Mouse (Mus musculus) lung, adult 2 months (tissue): ENCODE results near the gene Spock2. TPM values are rescaled to one million over a fixed set of nuclear protein-coding genes. Genes with fewer than 3 reads are reported as not detected.

Experiments used
- DNase-seq: peaks from one replicate; pipeline ENCODE4 v3.0.0; 2022
- H3K4me1 ChIP-seq: fragments of 200-500 bp; 2 replicates; pipeline ENCODE4 v1.6.1; 2011; ENCODE audit warnings: low read length; ENCODE audit not compliant: control insufficient read depth, insufficient read depth
- H3K4me3 ChIP-seq: fragments of 200-500 bp; replicated peaks from 2 replicates; pipeline ENCODE3; 2011; ENCODE audit warnings: low read depth, mild to moderate bottlenecking, control low read depth, low read length; ENCODE audit errors: extremely low read depth
- CTCF ChIP-seq: fragments of 200-500 bp; IDR thresholded peaks from 2 replicates; pipeline ENCODE4 v1.5.1; 2011; ENCODE audit warnings: mild to moderate bottlenecking, low read length, control low read depth; ENCODE audit not compliant: insufficient read depth
- POLR2A ChIP-seq: fragments of 200-500 bp; IDR thresholded peaks from 2 replicates; pipeline ENCODE4 v1.6.1; 2011; ENCODE audit warnings: low read depth, mild to moderate bottlenecking, control low read depth, low read length, borderline replicate concordance; ENCODE audit errors: extremely low read depth
- WGBS: fragments of 180-500 bp; shearing (Covaris S2); methylation state at CpG from one replicate; pipeline ENCODE4 v1.1.7; 2018; 5-methylcytosine and 5-hydroxymethylcytosine counted together
- polyA plus RNA-seq: library from polyadenylated mRNA; depleted of rRNA; stranded (reverse); fragments of >200 nt; gene quantifications from 2 replicates; pipeline ENCODE4 v1.2.3, GENCODE M21; 2012; rRNA removed

Spock2 gene
- polyA plus RNA-seq = 138 and 143 TPM in 2 replicates

DNA sequence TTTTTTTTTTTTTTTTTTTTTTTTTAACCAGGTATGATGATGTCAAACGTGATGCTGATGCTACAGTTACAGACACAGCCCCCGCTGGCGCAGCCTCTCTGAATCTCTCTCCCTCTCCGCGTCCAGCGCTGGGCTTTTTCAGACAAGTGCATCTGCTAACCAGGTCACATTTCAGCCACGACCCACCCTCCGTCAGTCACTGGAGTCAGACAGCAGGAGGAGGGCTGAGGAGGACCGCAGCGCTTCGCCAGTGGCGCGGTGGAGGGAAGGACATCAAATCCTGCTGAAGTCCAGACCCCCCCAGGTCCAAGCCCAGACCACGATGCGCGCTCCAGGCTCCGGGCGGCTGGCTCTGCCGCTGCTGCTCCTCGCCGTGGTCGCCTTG lies at the start of gene Spock2:
TSS of gene Spock2 (plus strand) at position 74 of the 385 bp plus-strand sequence.
- WGBS = 1% methylated on average over 22 of the region's 22 CpGs
- DNase-seq = peak; percentile 47
- Histone ChIP-seq H3K4me3 (peak within 1 kb of the TSS; percentile 62), H3K4me1 (peaks cover 3% of the 10 kb centered on the region; the same call in 1 of the 2 replicates)
- no peak for TF ChIP-seq CTCF
- TF ChIP-seq POLR2A = peak; percentile 43; the same call in 1 of the 2 replicates

DNA sequence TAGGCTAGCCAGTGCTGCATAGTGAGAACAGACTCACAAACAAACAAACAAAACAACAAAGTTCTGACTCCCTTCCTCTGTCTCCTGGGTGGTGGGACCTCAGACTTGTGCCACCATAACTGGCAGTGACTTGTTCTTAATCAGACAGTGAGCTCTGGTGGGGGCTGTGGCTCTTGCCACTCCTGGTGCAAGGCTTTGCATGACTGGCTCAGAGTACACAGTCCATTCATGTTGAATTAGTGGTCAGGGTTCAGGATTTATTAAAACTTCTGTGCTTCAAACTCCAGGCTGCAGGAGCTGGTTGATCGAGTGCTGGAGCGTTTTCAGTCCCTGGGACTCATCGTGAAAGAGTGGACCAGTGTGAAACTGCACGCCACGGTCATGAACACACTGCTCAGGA lies 43.8 kb upstream of the Spock2 start:
- TF ChIP-seq POLR2A (no peak), CTCF (no peak)
- Histone ChIP-seq H3K4me3 (no peak overlapping the region), H3K4me1 (no peaks in the 10 kb centered on the region)
- WGBS = 84% methylated on average over 5 of the region's 5 CpGs
- no peak for DNase-seq

DNA sequence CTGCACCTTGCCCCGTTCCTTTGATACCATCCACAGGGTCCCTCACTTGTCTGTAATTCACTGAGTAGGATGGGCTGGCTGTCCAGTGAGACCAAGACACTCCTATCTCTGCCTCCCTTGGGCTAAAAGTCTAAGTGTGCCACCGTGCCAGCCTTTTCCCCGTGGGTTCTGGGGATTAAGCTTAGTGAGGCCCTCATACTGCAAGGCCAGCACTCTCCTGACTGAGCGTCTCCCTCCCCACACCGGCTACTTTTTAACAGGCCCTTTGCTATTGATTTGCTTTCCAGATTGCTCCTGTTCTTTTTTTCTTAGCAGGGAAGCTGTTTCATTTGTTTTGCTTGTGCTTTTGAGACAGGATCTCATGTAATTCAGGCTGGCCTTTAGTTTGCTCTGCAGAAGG lies 43.1 kb upstream of the Spock2 start:
- Histone ChIP-seq H3K4me1 (no peaks in the 10 kb centered on the region), H3K4me3 (no peak overlapping the region)
- TF ChIP-seq CTCF (no peak), POLR2A (no peak)
- 64% methylated on average over 5 of the region's 5 CpGs for WGBS
- no peak for DNase-seq

DNA sequence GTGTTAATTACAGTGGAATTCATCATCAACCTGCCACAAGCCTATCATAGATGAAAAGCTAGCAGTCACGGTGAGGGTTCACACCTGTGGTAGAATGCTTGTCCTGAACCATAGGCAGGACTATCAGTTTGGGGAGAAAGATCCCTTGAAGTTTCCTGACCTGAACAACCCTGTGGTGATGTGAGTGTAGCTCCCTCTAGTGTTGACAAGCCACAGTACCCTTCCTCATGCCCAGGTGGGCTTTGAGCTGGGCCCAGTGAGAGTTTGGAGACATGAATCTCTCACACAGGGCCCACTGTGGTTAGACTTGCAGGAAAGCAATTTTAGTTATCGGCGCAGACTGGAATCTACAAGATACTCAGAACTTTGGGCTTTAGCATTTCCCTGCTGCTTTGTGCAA lies 39.5 kb upstream of the Spock2 start:
- TF ChIP-seq POLR2A (no peak), CTCF (peak; percentile 61)
- WGBS = 76% methylated on average over 3 of the region's 3 CpGs

DNA sequence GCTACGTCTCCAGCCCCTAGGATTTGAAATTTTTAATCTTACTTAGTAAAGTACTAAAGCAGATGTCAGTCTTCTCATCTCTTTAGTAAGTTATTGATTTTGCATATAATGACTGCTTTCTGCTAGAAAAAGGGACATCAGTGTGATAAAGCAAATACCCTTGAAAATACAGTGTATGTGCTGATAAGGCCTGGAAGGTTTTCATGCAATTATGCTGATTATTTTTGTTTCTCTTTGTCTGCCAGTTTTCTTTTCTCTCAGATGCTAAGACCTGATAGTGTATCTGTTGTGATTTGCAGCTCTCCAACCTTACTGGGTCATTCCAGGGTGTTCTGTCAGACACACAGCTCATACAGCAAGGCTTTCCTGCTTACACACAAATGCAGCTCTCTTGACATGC lies 30.9 kb upstream of the Spock2 start:
- WGBS = 89% methylated on average over 1 of the region's 1 CpGs
- DNase-seq = no peak
- Histone ChIP-seq H3K4me3 (no peak overlapping the region), H3K4me1 (no peaks in the 10 kb centered on the region)
- no peak for TF ChIP-seq CTCF
- TF ChIP-seq POLR2A = no peak

More for the DNA sequence above, 39.5 kb upstream of the Spock2 start:
- DNase-seq = peak; percentile 23
- H3K4me1 ChIP-seq = no peaks in the 10 kb centered on the region
- no peak overlapping the region for H3K4me3 ChIP-seq

DNA sequence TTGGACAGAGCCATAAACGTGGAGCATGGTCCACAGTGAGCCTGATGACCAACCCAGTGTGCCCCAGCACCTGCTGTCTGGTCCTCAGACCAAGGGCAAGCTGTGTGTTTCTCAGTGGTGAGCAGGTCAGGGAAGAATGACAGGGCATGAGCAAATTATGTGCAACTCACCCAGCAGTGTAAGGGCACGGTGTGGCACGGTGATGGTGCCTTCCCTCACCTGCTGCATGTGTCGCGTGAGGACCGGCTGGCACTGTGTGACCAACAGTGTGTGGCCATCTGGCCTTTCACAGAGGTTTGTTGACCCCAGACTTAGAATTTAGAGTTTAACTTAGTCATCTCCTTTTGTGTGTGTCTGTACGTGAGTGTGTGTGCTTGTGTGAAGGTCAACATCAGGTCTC lies 28.8 kb upstream of the Spock2 start:
- peaks cover 2% of the 10 kb centered on the region for H3K4me1 ChIP-seq
- no peak for TF ChIP-seq CTCF
- no peak for TF ChIP-seq POLR2A
- no peak for DNase-seq
- H3K4me3 ChIP-seq = no peak overlapping the region
- 93% methylated on average over 7 of the region's 7 CpGs for WGBS

DNA sequence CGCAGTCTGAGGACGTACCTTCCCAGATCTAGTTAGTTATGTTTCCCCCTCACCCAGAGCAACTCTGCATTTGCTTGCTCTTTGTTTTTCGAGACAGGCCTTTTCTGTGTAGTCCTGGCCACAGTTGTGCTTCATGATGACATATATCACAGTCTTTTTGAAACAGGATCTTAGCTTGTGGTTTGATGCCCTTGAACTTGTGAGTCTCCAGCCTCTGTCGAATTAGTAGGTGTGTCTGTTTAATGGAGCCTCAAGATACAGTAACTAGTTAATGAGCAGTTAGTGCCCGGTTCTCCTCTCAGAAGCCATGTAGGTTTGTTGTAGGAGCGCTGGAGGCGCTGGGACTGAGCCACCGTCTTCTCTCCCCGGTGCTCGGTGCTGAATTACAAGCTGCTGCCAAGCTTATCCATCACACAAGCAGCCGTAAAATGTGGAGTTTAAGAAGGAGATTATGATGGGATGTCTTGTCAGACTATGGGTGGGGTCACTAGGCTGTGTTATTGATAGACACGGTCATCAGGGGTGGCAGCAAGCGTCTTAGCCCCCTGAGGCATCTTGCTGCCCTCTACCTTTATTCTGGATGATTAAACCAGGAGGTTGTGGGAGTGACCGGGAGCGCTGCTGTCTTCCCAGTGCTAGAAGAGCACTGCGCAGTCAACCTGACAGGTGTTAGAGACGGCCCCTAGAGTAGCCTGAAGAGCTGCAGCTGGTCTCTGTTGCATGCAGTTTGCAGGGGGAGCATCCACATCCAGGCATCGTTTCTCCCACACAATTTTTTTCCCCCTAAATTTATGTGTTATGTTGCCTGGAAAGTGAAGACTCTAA lies 28.1 kb upstream of the Spock2 start:
- WGBS = 59% methylated on average over 18 of the region's 18 CpGs
- no peak overlapping the region for H3K4me3 ChIP-seq
- DNase-seq = no peak
- TF ChIP-seq POLR2A (no peak), CTCF (no peak)
- H3K4me1 ChIP-seq = peaks cover 2% of the 10 kb centered on the region

DNA sequence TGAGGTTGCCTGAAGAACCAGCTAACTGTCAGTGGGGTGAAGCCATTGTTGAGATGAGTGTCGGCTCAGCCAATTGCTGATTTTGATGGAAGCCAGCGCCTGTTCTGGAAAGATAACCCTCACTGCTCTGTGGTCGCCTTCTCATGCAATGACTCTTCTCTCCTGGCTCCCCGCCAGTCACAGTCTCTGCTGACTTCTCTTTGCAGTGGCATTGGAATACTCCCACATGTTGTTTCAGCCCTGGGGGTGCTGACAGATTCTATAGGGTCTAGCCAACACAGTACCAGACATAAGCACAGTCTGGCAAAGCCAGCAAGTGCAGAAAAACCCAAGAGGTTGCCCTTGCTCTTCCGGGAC lies 27.5 kb upstream of the Spock2 start:
- WGBS = 57% methylated on average over 5 of the region's 5 CpGs
- H3K4me1 ChIP-seq = peaks cover 2% of the 10 kb centered on the region
- no peak for TF ChIP-seq POLR2A
- no peak for TF ChIP-seq CTCF
- no peak overlapping the region for H3K4me3 ChIP-seq
- no peak for DNase-seq

DNA sequence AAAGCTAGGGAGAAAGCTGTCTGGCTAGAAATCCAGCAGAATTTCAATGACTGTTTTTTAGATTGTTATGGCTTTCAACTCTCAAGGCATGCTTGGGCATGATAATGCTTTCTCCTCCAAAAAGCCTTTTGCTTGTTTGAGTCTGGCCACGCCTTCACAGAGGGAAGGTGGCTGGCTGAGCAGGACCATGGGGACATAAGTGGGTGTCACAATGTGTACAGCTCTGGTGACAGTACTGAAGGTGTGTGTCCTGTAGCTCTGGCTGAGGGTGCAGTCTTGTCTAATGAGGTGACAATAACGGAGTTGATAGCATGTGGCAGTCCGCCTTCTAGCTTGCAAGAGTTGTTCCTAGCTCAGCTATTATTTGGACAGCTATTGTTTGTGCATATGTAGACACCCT lies 25.8 kb upstream of the Spock2 start:
- DNase-seq = peak; percentile 7
- WGBS = 69% methylated on average over 3 of the region's 3 CpGs
- TF ChIP-seq CTCF = no peak
- no peak for TF ChIP-seq POLR2A
- Histone ChIP-seq H3K4me1 (peaks cover 2% of the 10 kb centered on the region), H3K4me3 (no peak overlapping the region)

DNA sequence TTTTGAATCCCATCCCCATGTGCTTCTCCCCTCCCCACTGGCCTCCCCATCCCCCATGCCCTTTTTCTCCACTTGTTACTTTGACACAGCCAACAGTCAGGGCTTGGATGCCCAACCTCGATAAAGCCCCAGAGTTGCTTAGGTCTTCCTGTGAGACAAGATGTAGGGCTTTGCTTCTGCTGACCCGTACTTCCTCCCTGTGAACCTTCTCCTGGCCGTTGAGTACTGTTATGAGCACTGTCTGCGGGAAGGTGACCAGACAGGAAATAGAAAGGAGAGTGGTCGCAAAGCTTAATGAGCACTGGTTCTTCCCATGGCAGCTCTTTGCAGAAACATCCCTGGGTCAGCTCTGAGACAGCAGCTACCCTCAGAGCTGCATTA lies 25.4 kb upstream of the Spock2 start:
- no peak for DNase-seq
- Histone ChIP-seq H3K4me3 (no peak overlapping the region), H3K4me1 (peaks cover 2% of the 10 kb centered on the region)
- TF ChIP-seq CTCF = no peak
- TF ChIP-seq POLR2A = no peak
- WGBS = 28% methylated on average over 5 of the region's 5 CpGs
